Mouse (Mus musculus) olfactory bulb, adult 2 months (tissue): ENCODE results near the gene Esr1.

Experiments
- CTCF ChIP-seq: fragments of 200-500 bp; IDR thresholded peaks from 2 replicates; pipeline ENCODE4 v1.5.1; 2012; ENCODE audit warnings: low read depth, mild to moderate bottlenecking, low read length, moderate library complexity; ENCODE audit not compliant: insufficient read depth
- POLR2A ChIP-seq: fragments of 200-500 bp; IDR thresholded peaks from 2 replicates; pipeline ENCODE4 v1.6.1; 2012; ENCODE audit warnings: mild to moderate bottlenecking, low read depth, low read length, moderate library complexity; ENCODE audit not compliant: insufficient read depth

DNA sequence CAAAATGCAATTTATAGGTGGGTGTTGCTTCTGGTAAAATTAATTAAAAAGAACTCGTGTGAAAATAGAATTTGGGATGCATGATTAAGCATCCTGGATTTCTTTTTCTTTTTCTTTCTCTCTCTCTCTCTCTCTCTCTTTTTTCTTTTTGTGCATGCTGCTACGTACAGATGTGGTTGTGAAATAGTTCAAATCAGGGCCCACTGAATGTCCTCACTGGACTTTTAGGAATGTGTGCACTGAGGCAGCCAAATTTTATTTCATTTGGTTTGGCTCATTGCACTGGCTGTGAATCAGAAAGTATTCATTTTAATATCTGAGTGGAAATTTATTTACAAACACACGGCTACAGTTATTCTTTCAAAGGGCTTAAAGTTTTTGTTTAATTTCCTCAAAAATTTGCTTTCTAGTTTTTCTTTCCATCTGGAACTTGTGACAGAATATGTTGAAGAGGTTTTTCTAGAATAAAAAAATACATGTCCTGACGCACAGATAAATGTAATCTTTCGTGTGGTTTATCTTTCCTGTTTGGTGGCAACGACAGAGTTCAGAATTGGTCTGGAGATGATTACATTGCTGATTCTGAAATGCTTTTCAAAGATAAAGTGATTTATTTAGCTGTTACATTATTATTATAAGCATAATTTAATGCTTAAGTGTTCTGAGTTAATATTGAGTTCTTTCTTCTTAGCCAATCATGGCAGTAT is 164.8 kb downstream of the Esr1 start:
- TF ChIP-seq CTCF (no peak), POLR2A (no peak)
